Mouse (Mus musculus) yolk sac, embryonic 10.5 days (tissue): ENCODE data around the gene Ctnnd1.
"Not testable (repeated sequence)": the region's sequence is repeated elsewhere in the genome, so short reads cannot be mapped to it uniquely, and the experiment has no call there.

ENCODE experiments used
- DNase-seq: peaks from one replicate; pipeline ENCODE4 v3.0.0-alpha.2; 2017; ENCODE audit warnings: low spot score

Ctnnd1 gene

GRCm38 (mm10) chr2:84650464-84651195 is at the start of gene Ctnnd1:
Gene Ctnnd1, minus strand, starts transcription at chr2:84650765.
- DNase-seq = peak; percentile 90

GRCm38 (mm10) chr2:84695007-84695695 is 44.6 kb upstream of the Ctnnd1 start:
- DNase-seq = no peak

GRCm38 (mm10) chr2:84690050-84690449 is 39.5 kb upstream of the Ctnnd1 start:
- DNase-seq = no peak

- no peak for DNase-seq
These were observed 37.7 kb upstream of the Ctnnd1 start for GRCm38 (mm10) chr2:84688080-84688844.

- no peak for DNase-seq
These were observed 32.1 kb upstream of the Ctnnd1 start for GRCm38 (mm10) chr2:84682605-84683183.

GRCm38 (mm10) chr2:84679016-84679415 is 28.5 kb upstream of the Ctnnd1 start, which contains the start of gene Tmx2:
Gene Tmx2, minus strand, starts transcription at chr2:84679140.
- DNase-seq = no peak

- peak; percentile 96 for DNase-seq
These were observed 27.7 kb upstream of the Ctnnd1 start, which contains the start of the genes Gm28635 and Med19 for GRCm38 (mm10) chr2:84677968-84678880. Gene Gm28635, minus strand, starts transcription at chr2:84678041. Gene Med19, plus strand, starts transcription at chr2:84678402.

GRCm38 (mm10) chr2:84677270-84677967 is 26.9 kb upstream of the Ctnnd1 start:
- DNase-seq = no peak

GRCm38 (mm10) chr2:84671535-84671934 is 21.0 kb upstream of the Ctnnd1 start:
- DNase-seq = not testable (repeated sequence)

- DNase-seq = peak; percentile 94
These were observed 20.0 kb upstream of the Ctnnd1 start, which contains the start of gene Selenoh for GRCm38 (mm10) chr2:84670569-84670933. Gene Selenoh, minus strand, starts transcription at chr2:84670770.

- no peak for DNase-seq
These were observed 19.4 kb upstream of the Ctnnd1 start for GRCm38 (mm10) chr2:84669828-84670568.

GRCm38 (mm10) chr2:84666081-84666480 is 15.5 kb upstream of the Ctnnd1 start:
- DNase-seq = no peak

GRCm38 (mm10) chr2:84662866-84663265 is 12.3 kb upstream of the Ctnnd1 start:
- DNase-seq = no peak

GRCm38 (mm10) chr2:84660253-84660652 is 9.7 kb upstream of the Ctnnd1 start:
- DNase-seq = peak; percentile 76

- DNase-seq = no peak
These were observed 8.2 kb upstream of the Ctnnd1 start, which contains the start of gene Btbd18 for GRCm38 (mm10) chr2:84658806-84659205. Gene Btbd18, plus strand, starts transcription at chr2:84659079.

- no peak for DNase-seq
These were observed 5.3 kb upstream of the Ctnnd1 start for GRCm38 (mm10) chr2:84655864-84656263.

GRCm38 (mm10) chr2:84653354-84653753 is 2.8 kb upstream of the Ctnnd1 start:
- no peak for DNase-seq

GRCm38 (mm10) chr2:84649674-84650073 is 891 bp downstream of the Ctnnd1 start:
- peak; percentile 64 for DNase-seq

- DNase-seq = no peak
These were observed 2.2 kb downstream of the Ctnnd1 start for GRCm38 (mm10) chr2:84648369-84648768.
